Mouse (Mus musculus) ovary, adult 10 weeks (tissue): ENCODE results near the gene Zfp472. TPM values are rescaled to one million over a fixed set of nuclear protein-coding genes. Genes with fewer than 3 reads are reported as not detected.

Experiments
- polyA plus RNA-seq: library from polyadenylated mRNA; stranded (reverse); fragments of 350-450 nt; fragmentation: Illumina TruSeq; extraction: RNeasy Lipid Tissue Mini Kit (QIAGEN cat#74804); gene quantifications from one replicate; pipeline ENCODE4 v1.2.3, GENCODE M21; 2014

The Zfp472 gene
- 23.6 TPM for polyA plus RNA-seq

DNA sequence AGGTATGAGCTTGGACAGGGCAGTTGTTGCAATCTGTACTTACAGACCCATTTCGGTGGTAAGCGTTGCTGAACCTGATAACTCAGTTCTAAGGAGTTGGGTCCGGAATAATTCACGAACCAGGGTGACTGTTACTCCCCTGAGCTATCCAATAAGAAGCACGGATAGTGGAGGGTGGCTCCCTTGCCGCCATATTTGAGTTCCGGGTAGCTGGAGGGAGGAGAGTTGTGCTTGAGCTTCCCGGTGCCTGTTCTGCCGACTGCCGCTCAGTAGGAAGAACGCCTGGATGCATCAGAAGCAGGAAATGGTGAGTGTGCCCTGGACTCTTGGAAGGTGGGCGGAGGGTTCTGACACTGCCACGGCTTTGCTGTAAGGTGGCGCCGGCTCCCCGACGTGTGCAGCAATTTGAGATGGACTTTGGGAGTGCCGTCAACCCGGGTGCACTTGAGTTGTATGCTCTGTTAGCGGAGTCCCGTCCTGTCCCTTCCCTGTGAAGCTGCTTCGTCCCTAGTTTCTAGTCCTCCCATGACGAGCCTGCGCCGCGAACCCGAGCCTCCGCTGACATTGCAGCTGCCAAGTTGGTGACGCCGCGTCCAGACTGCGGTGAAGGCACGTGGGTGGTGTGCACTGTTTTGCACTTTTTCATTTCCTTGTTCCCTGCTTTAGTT, at the start of gene Zfp472:
Gene Zfp472, plus strand, starts transcription at position 192 of the 668 bp plus-strand sequence.

DNA sequence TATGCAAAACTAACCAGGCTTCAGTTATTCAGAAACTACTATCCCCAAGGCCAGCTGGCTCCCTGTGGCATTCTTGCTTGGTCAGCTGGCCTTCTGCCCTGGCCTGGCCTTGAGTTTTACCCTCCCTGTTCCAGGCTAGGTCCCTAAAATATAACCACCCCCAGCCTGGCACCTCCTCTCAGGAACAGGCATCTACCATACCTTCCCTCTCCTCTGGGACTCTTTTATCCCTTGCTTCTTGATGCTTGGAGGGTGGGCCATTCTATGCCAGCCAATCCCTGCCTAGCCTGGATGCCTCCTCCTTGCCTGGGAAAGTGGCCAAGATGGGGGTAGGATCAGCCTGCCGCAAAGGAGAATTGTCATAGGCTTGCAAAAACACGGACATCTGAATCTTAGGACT, 48.5 kb upstream of the Zfp472 start, which contains the start of gene Cyp4f14:
Gene Cyp4f14, minus strand, starts transcription at position 212 of the 400 bp plus-strand sequence.

DNA sequence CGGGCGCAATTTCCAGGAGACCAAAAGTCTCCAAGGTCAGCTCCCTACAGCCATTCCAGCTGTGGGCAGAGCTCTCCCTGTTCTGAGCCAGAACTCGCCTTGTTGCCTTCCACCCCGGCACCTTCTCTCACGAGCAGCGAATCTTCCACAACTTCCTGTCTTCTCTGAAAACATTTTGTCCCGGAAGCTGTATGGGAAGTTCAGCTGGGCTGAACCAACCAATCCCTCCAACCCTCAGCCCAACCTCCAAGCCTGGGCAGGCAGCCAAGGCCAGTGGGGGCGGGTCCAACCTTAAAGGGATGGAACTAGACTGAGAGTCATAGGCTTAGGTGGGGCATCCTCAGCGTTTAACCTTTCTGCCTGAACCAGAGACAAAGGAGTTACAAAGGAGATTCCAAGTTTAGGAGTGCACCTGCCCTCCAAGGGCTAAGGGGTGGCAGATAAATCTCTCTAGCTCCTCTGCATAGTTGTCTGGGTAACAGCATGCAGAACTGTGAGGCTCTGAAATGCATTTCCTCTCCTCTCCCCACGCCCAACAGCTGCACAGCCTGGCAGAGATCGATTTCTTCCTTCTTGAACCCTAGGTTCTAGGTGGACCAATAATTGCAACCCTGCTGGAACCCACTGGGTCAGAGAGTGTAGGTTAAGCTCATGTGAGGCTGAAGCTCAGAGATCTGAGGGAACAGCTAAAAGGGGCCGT, 18.2 kb upstream of the Zfp472 start, which contains the start of gene Cyp4f13:
Gene Cyp4f13, minus strand, starts transcription at position 188 of the 700 bp plus-strand sequence.

DNA sequence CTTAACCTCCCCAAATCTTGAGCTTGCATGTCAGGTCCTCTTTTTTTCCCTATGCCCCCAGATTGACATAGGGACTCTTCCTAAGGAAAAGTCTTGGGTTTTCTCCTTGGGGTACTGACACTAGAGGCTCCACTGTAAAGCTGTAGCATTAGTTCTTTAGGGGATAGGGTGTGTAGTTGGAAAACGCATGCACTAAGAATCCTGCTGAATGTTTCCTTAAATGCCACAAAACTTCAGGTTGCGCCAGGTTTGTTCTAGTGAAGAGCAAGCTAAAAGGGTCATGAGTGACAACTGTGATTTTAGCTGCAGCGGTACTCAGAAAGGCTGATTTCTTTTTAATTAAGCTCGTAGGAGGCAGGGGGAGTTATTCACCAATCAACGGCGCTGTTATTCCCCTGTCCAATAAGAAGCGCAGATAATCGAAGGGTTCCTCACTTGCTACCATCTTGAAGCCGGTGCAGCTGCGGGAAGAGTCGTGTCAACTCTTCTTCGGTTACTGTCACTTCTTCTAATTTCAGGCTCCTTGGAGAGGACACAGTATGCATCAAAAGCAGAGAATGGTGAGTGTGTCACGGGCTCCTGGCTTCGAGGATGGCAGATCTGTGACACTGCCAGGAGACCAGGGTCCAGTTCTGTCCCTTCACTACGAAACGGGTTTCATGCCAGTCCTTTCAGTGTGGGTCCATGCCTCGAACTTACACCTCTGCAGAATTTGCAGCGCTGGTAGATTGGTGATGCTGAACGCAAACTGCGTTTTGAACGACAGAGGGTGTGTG, 27.3 kb downstream of the Zfp472 start, which contains the start of gene Zfp952:
Gene Zfp952, plus strand, starts transcription at position 431 of the 776 bp plus-strand sequence.

Other genes starting within 250 kb of the Zfp472 start
- 114 TPM for gene Zfp871, start 177.5 kb upstream of the Zfp472 start, polyA plus RNA-seq
- 3.5 TPM for gene Zfp811, start 155.9 kb upstream of the Zfp472 start, polyA plus RNA-seq
- 31.1 TPM for gene Zfp799, start 135.6 kb upstream of the Zfp472 start, polyA plus RNA-seq
- gene Zfp870, start 74.2 kb upstream of the Zfp472 start, polyA plus RNA-seq, result 18.5 TPM
- 1.5 TPM for gene Cyp4f14, start 48.5 kb upstream of the Zfp472 start, polyA plus RNA-seq
- 3.3 TPM for gene Cyp4f13, start 18.4 kb upstream of the Zfp472 start, polyA plus RNA-seq
- gene Zfp952, start 27.3 kb downstream of the Zfp472 start, polyA plus RNA-seq, result 28.4 TPM
- 42.5 TPM for gene Zfp763, start 67.6 kb downstream of the Zfp472 start, polyA plus RNA-seq
- gene 4921501E09Rik, start 102.2 kb downstream of the Zfp472 start, polyA plus RNA-seq, result not detected
- 36.2 TPM for gene Zfp563, start 123.5 kb downstream of the Zfp472 start, polyA plus RNA-seq
- gene Morc2b, start 173.9 kb downstream of the Zfp472 start, polyA plus RNA-seq, result not detected
- gene Olfr55, start 202.6 kb downstream of the Zfp472 start, polyA plus RNA-seq, result not detected
- not detected for gene Olfr239, start 225.5 kb downstream of the Zfp472 start, polyA plus RNA-seq